Mouse (Mus musculus) erythroid progenitor cell, adult 5-6 weeks (primary cell): ENCODE data around the gene Utp3. TPM values are rescaled to one million over a fixed set of nuclear protein-coding genes. Genes with fewer than 3 reads are reported as not detected.

ENCODE experiments used
- ATAC-seq: replicated peaks from 2 replicates; pipeline ENCODE4 v1.8.0; 2016; ENCODE audit warnings: moderate number of reproducible peaks, mild to moderate bottlenecking, moderate TSS enrichment, inconsistent platforms; ENCODE audit not compliant: poor library complexity, low FRiP score, severe bottlenecking
- total RNA-seq, 2 experiments: library from RNA; stranded (forward) in 1 of 2; stranded (reverse) in 1 of 2; fragments of 150-400 nt in 1 of 2; fragments of 186-747, 209-891 nt in 1 of 2; gene quantifications; 2 replicates each; pipeline versions ENCODE4 v1.2.3 to v1.2.4; 2015 to 2017; ENCODE audit warnings: low replicate concordance in 2 of 2

Gene Utp3
- total RNA-seq, 2 experiments from 2014 or later, result 28.7 to 36.5 TPM

DNA sequence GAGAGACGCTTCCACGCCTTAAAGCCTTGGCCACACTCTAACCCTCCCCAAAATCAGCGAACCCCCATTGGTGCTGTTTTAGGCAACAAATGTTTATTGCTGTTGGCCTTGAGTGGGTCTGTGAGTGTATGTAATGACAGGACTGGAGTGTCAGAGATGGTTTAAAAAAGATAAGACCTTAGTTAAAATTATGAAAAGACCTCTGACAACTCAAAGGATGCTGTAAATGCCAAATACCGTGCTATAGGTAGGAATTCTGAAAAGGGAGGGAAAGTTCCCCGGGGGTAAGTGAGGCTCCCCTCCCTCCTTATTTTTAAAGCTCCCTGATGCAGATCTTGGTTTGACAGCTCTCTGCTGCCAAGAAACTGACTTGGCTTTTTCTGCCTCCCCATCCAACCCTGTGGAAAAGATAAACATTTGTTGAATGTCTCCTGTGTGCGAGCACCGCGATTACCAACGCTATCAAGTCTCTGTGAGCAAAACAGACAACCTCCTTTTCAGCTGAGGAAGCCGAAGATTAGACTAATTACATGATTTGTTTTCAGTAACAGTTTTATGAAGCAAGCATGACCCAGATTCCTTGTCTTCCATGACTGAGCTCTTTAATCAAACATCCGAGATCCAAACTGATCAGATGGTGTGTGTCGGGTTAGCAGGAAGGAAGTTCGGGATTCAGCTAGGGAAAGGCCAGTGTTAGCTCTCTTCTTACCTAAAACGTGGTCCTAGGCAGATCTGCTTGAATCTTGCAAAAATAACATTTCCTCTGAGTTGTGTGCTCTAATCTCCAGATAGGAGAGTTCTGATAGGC, 12.0 kb downstream of the Utp3 start:
- ATAC-seq, result no peak

GRCm38 (mm10) chr5:88569541-88569940, 15.3 kb downstream of the Utp3 start:
- no peak for ATAC-seq

DNA sequence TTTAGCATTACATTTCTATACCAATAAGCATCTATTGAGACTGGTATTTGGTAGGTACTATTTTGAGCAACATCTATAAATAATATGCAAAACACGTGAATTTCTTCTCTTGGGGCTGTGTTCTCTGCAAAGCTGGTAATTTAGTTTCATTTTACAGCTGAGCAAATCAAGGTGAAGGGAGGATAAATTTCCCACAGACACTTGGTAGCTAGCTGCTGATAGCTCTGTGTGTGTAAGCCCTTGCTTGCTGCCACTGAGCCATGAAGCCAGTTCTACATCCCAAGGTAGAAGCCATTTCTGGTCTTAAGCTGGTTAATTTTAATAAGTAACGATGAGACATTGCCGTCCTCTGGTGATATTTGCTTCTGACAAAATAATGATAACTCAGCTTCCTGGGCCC, 20.6 kb downstream of the Utp3 start:
- no peak for ATAC-seq

GRCm38 (mm10) chr5:88575506-88576338, 21.5 kb downstream of the Utp3 start:
- ATAC-seq, result no peak

DNA sequence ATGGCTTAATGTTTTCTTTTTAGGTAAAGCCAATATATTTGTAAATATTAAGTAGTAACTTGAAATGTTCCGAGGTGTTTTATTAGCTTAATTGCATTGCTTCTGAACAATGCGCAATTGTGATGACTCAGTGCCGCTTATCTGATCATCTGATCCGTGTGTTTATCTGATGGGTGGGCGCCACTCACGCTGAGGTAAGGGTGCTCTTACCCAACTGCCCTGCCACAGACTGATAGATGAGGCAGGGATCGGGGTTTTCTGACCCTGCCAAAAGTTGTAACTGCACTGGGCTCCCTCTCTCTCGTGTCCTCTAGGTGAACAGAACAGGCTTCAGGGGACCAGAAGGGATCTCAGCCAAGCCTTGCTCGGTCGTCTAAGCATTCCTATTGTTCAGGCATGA, 26.4 kb downstream of the Utp3 start:
- ATAC-seq, result no peak

GRCm38 (mm10) chr5:88581343-88581742, 27.1 kb downstream of the Utp3 start:
- no peak for ATAC-seq

GRCm38 (mm10) chr5:88583271-88584031, 29.2 kb downstream of the Utp3 start:
- no peak for ATAC-seq

- ATAC-seq, result no peak
These were observed 29.8 kb downstream of the Utp3 start for GRCm38 (mm10) chr5:88584061-88584460.

- peak; percentile 5; the same call in 1 of the 2 replicates for ATAC-seq
These were observed 32.3 kb downstream of the Utp3 start for GRCm38 (mm10) chr5:88586407-88587174.

DNA sequence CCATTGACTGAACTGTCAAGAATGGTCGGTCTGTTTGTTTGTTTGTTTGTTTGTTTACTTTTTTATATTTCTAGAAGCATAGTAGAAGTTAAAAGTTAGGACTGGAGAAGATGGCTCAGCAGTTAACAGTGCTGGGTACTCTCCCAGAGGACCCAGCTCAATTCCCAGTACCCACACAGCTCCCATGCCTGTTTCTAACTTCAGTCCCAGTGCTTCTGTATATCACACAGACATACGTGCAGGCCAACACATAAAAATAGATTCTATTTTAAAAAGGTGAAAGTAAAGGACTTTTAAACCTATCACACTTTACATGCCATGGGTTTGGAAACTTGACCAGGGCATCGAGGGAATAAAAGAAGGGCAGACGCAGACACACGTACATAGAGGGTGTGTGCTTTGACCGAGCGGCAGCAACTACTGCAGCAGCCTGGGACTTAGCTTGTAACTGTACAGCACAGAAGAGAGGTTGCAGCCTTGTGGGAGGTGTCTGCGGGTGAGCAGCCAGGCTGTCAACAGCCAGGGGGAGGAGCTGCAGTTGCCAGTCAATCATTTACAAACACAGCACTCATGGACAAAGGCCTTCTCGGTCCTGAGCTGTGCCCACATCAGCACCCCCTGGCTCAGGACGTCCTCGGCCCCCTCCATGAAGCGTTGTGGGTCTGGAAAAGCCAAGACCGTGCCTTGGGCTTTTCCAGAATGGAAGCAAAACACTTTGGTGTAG, 33.1 kb downstream of the Utp3 start:
- ATAC-seq, result peak; percentile 54; the same call in 1 of the 2 replicates

- no peak for ATAC-seq
These were observed 34.2 kb downstream of the Utp3 start for GRCm38 (mm10) chr5:88588481-88588880.

DNA sequence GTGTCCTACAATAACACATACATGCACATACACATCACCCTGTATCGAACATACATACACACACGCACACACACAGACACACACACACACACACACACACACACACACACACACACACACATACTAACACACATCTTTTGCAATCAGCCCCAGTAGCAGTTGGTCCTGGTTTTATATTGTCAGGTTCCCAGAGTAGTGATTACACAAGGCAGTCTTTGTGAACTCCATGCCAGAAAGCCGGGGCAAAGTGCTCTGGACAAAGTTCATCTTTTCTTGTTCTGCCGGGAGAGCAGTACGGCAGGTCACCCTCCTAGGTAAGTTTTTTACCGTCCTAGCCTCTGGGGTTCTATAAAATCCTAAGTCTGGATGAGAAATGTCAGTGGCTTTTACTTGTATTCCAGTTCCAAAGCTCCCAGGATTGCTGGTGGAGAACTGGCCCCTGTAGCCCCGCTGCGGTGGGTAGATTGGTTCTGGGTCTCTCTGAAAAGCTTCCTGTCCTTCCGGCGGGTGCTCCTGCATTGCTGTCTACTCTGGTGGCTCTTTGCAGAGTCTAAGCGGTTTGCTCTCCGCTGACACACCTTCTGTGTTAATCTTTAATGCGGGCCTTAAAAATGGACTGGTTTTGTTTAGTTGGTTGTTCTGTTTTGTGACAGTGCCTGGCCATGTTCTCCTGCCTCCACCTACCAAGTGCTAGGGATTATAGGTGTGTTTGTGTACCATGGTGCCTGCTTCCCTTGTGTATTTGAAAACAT, 39.3 kb downstream of the Utp3 start:
- ATAC-seq, result no peak

DNA sequence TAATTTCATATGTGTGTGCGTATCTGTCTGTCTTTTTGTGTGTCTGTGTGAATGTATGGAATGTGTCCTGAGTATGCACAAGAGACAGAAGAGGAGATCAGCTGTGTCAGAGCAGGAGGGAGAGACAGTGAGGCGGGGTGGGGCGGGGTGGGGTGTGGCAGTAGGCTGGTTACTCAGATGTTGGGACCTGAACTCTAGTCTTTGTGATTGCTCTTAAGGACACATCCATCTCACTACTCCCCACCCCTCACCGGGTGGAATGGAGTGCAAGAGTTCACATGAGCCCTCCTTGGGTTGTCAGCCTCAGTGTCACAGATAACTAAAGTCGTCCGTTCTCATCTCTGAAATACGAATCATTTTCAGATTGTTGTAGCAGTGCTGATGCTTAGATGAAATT, 39.9 kb downstream of the Utp3 start:
- no peak for ATAC-seq

DNA sequence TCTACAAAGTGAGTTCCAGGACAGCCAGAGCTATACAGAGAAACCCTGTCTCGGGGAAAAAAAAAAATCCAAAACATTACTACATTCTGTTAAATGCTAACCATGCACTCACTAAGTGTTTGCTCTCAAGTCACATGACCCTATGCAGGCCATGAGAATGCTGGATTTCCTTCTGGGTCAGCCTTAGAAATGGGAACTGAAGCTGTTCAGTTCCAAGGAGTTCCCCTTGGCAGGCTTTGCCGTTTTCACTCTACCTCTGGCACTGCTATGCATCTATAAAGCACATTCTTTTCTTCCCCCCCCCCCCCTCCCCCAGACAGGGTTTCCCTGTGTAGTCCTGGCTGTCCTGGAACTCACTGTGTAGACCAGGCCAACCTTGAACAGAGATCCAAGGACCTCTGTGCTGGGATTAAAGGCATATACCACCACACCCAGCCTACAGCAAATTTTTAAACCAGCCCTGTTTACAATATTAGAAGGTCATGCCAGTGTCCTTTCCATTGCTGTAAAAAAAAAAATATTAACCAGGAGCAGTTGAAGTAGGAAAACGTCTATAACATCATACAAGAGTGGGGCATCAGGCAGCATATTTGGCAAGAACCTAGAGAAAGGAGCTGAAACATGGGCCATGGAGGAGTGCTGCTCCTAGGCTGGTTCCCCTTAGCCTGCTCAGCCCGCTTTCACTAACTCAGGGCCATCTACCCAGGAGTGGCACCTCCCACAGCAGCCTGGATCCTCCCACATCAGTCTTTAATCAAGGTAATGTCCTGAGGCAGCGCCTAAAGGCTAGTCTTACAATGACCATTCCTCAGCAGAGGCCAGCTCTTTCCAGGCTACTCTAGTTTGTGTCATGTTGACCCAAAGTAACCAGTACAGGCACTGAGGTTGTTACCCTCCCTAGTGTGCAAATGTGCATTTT, 41.5 kb downstream of the Utp3 start:
- no peak for ATAC-seq

- ATAC-seq, result no peak
These were observed 44.7 kb downstream of the Utp3 start for GRCm38 (mm10) chr5:88598961-88599360.

DNA sequence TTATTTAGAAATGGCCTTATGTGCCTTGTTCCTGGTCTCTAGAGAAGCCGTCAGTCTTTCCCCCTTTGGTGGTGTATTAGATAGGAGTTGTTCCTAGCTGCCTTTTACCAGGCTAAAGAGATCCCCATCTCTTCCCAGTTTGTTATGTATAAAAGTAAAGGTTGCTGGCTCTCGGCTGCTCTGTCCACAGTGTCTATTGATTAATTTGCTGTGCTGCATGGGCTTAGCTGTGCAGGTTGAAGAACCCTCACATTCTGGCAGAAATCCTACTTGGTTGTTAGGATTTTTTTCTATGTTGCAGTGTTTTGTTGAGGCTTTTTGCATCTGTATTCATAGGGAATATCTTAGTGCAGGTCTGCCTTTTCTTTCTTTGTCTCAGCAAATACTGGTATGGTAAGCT, 47.8 kb downstream of the Utp3 start:
- no peak for ATAC-seq

- no peak for ATAC-seq
These were observed 48.5 kb downstream of the Utp3 start for GRCm38 (mm10) chr5:88602713-88603112.
